Comparison of ENCODE assay signal across 9 mouse cellular contexts in the genomic region with DNA sequence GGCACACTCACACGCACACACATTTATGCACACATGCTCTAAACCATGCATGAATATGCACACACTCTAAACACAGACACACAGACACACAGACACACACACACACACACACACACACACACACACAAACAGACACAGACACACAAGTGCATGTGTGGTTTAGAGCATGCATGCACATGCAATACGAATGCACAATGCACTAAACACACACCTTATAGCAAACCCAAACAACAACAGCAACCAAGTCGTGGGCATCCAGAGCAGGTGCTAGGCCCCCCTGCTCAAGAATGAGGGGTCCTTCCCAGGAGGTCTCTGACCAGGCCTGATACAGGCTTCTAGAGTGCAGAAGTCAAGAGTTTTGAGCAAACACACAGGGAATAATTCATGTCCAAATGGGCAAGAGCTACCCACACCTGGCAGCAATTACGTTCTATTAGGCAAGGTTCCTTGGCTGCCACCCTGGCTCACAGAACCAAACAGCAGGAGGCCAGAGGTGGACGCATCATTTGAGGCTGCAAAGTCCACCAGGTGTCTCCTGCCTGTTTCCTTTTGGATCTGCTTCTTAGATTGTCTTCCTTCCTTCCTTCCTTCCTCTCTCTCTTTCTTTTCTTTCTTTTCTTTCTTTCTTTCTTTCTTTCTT.
"Had no signal": no experiment of that assay in that cellular context is flagged by ENCODE, and none has a peak within 500 bp of the region (broad histone marks: within the 10 kb centered on the region; RNA-seq: fewer than 3 reads in every experiment).

No protein-coding gene starts in this region.

- H3K9me3 ChIP-seq: limb, embryonic 15.5 days; midbrain, embryonic 10.5 days; stomach, embryonic 15.5 days had no signal

- H3K4me2 ChIP-seq: limb, embryonic 15.5 days; stomach, embryonic 15.5 days had no signal

- DNase-seq: kidney, postnatal 14 days; lung, adult 18-20 months; lung, postnatal 4 days; right cerebral cortex, postnatal 14 days had no signal

- ATAC-seq: midbrain, embryonic 16.5 days had no signal

- H3K27ac ChIP-seq: limb, embryonic 15.5 days; liver, embryonic 14.5 days; midbrain, embryonic 10.5 days; stomach, embryonic 15.5 days had no signal

- H3K9ac ChIP-seq: limb, embryonic 15.5 days; liver, embryonic 14.5 days; stomach, embryonic 15.5 days had no signal

- H3K36me3 ChIP-seq: limb, embryonic 15.5 days; midbrain, embryonic 10.5 days; stomach, embryonic 15.5 days had no signal

- H3K4me3 ChIP-seq: limb, embryonic 15.5 days; midbrain, embryonic 10.5 days; stomach, embryonic 15.5 days had no signal
